Mouse (Mus musculus) midbrain, postnatal 0 days (tissue): Measurements from ENCODE around the gene Tmc6. TPM values are rescaled to one million over a fixed set of nuclear protein-coding genes. Genes with fewer than 3 reads are reported as not detected.

ENCODE experiments used
- ATAC-seq: fragments of 200-750 bp; cut with Nextera tagmentation; 2 replicates; pipeline ENCODE4 v1.8.0; 2017; ENCODE audit warnings: moderate number of reproducible peaks, mild to moderate bottlenecking, moderate TSS enrichment, moderate library complexity; ENCODE audit not compliant: low FRiP score
- DNase-seq: peaks from one replicate; pipeline ENCODE4 v3.0.0-alpha.2; 2015; ENCODE audit warnings: low spot score
- H3K27ac ChIP-seq: fragments of 300-500 bp; sonication (generic); 2 replicates; pipeline ENCODE4 v1.5.1; 2014; ENCODE audit warnings: low read depth, mild to moderate bottlenecking, low read length, mixed read lengths
- H3K27me3 ChIP-seq: fragments of 300-500 bp; sonication (generic); 2 replicates; pipeline ENCODE4 v1.6.1; 2014; ENCODE audit warnings: low read length, control low read depth, mixed read lengths; ENCODE audit not compliant: insufficient read depth
- H3K36me3 ChIP-seq: fragments of 300-500 bp; sonication (generic); 2 replicates; pipeline ENCODE4 v1.6.1; 2014; ENCODE audit warnings: low read length, control low read depth, mixed read lengths; ENCODE audit not compliant: insufficient read depth
- H3K4me1 ChIP-seq: fragments of 300-500 bp; sonication (generic); 2 replicates; pipeline ENCODE4 v1.6.1; 2014; ENCODE audit warnings: mild to moderate bottlenecking, control low read depth, antibody characterized with exemption, low read length, mixed read lengths; ENCODE audit not compliant: insufficient read depth
- H3K4me2 ChIP-seq: fragments of 300-500 bp; sonication (generic); 2 replicates; pipeline ENCODE4 v1.6.1; 2014; ENCODE audit warnings: low read depth, mild to moderate bottlenecking, low read length, mixed read lengths; ENCODE audit not compliant: poor library complexity, severe bottlenecking
- H3K4me3 ChIP-seq: fragments of 300-500 bp; sonication (generic); 2 replicates; pipeline ENCODE4 v1.5.1; 2014; ENCODE audit warnings: low read depth, mild to moderate bottlenecking, low read length, moderate library complexity
- H3K9ac ChIP-seq: fragments of 300-500 bp; sonication (generic); replicated peaks from 2 replicates; pipeline ENCODE4 v1.6.1; 2014; ENCODE audit warnings: mild to moderate bottlenecking, low read length, moderate library complexity, mixed read lengths; ENCODE audit not compliant: poor library complexity, severe bottlenecking
- H3K9me3 ChIP-seq: fragments of 300-500 bp; sonication (generic); 2 replicates; pipeline ENCODE4 v1.6.1; 2016; ENCODE audit warnings: low read length, control low read depth
- CTCF ChIP-seq: IDR thresholded peaks from 2 replicates; pipeline ENCODE4 v1.5.1; 2016; ENCODE audit warnings: antibody characterized with exemption, mild to moderate bottlenecking
- WGBS: fragments of 180-500 bp; shearing (Covaris S2); extraction: QIAGEN DNeasy Blood & Tissue Kit; methylation state at CpG from one replicate; pipeline ENCODE4 v1.1.7; 2014; 5-methylcytosine and 5-hydroxymethylcytosine counted together
- polyA plus RNA-seq: library from polyadenylated mRNA; unstranded; fragments of >200 nt; fragmentation: Nextera tagmentation; extraction: Ambion mirVana; gene quantifications from 2 replicates; pipeline ENCODE4 v1.2.1, GENCODE M21; 2015
- total RNA-seq: library from RNA; depleted of rRNA; stranded (reverse); fragments of >200 nt; gene quantifications from 2 replicates; pipeline ENCODE4 v1.2.3, GENCODE M21; 2014

The Tmc6 gene
- total and polyA plus RNA-seq, 2 experiments from 2014 or later = 2.2 to 3.9 TPM

- no peaks in the 10 kb centered on the region for H3K9me3 ChIP-seq
- H3K36me3 ChIP-seq = no peaks in the 10 kb centered on the region
- H3K27ac ChIP-seq = no peak overlapping the region
- no peak overlapping the region for H3K4me2 ChIP-seq
- H3K4me1 ChIP-seq = 0 out of 2 replicates have a peak, but pooled peaks cover 4% of the 10 kb centered on the region
- DNase-seq (no peak), ATAC-seq (no peak)
- H3K9ac ChIP-seq = no peak overlapping the region
- TF ChIP-seq CTCF = no peak
- 70% methylated on average over 3 of the region's 3 CpGs for WGBS
- H3K4me3 ChIP-seq = no peak overlapping the region
- H3K27me3 ChIP-seq = no peaks in the 10 kb centered on the region
Measured at GRCm38 (mm10) chr11:117827386-117827785, 45.4 kb upstream of the Tmc6 start.

- 75% methylated on average over 8 of the region's 8 CpGs for WGBS
- Histone ChIP-seq H3K9me3 (no peaks in the 10 kb centered on the region), H3K4me2 (no peak overlapping the region), H3K9ac (no peak overlapping the region), H3K36me3 (no peaks in the 10 kb centered on the region), H3K4me1 (0 out of 2 replicates have a peak, but pooled peaks cover 4% of the 10 kb centered on the region), H3K27ac (no peak overlapping the region), H3K4me3 (no peak overlapping the region), H3K27me3 (no peaks in the 10 kb centered on the region)
- no peak for ATAC-seq
- no peak for DNase-seq
- TF ChIP-seq CTCF = no peak
Measured at GRCm38 (mm10) chr11:117826916-117827315, 44.9 kb upstream of the Tmc6 start.

GRCm38 (mm10) chr11:117826164-117826563 is 44.2 kb upstream of the Tmc6 start:
- DNase-seq (no peak), ATAC-seq (no peak)
- Histone ChIP-seq H3K9me3 (no peaks in the 10 kb centered on the region), H3K4me3 (peak overlapping the region; percentile 38), H3K27ac (peak overlapping the region; percentile 14; the same call in 1 of the 2 replicates), H3K36me3 (no peaks in the 10 kb centered on the region), H3K4me2 (peak overlapping the region; percentile 91), H3K4me1 (0 out of 2 replicates have a peak, but pooled peaks cover 4% of the 10 kb centered on the region), H3K27me3 (no peaks in the 10 kb centered on the region), H3K9ac (peak overlapping the region; percentile 37; the same call in 1 of the 2 replicates)
- WGBS = 5% methylated on average over 5 of the region's 5 CpGs
- TF ChIP-seq CTCF = no peak

GRCm38 (mm10) chr11:117825333-117826101 is 43.5 kb upstream of the Tmc6 start, which contains the start of the genes Afmid and Tk1:
Gene Afmid (plus strand): TSS chr11:117825924.
Gene Tk1 (minus strand): TSS chr11:117826092.
- under 1% methylated on average over 34 of the region's 34 CpGs for WGBS
- 0 out of 2 replicates have a peak, but pooled peaks cover 4% of the 10 kb centered on the region for H3K4me1 ChIP-seq
- no peaks in the 10 kb centered on the region for H3K9me3 ChIP-seq
- H3K36me3 ChIP-seq = no peaks in the 10 kb centered on the region
- peak; percentile 82 for DNase-seq
- H3K27me3 ChIP-seq = no peaks in the 10 kb centered on the region
- ATAC-seq = peak; percentile 39; the same call in 1 of the 2 replicates
- H3K27ac ChIP-seq = peak within 1 kb of the TSS; percentile 14; the same call in 1 of the 2 replicates
- peak within 1 kb of the TSS; percentile 37; the same call in 1 of the 2 replicates for H3K9ac ChIP-seq
- H3K4me3 ChIP-seq = peak within 1 kb of the TSS; percentile 38
- TF ChIP-seq CTCF = no peak
- H3K4me2 ChIP-seq = peak within 1 kb of the TSS; percentile 91

GRCm38 (mm10) chr11:117824060-117824969 is 42.3 kb upstream of the Tmc6 start:
- ATAC-seq = peak; percentile 79
- Histone ChIP-seq H3K27ac (no peak overlapping the region), H3K9ac (no peak overlapping the region), H3K36me3 (no peaks in the 10 kb centered on the region), H3K4me3 (no peak overlapping the region), H3K4me2 (peak overlapping the region; percentile 13; the same call in 1 of the 2 replicates), H3K9me3 (no peaks in the 10 kb centered on the region), H3K27me3 (no peaks in the 10 kb centered on the region), H3K4me1 (0 out of 2 replicates have a peak, but pooled peaks cover 4% of the 10 kb centered on the region)
- TF ChIP-seq CTCF = peak; percentile 95
- peak; percentile 84 for DNase-seq
- 20% methylated on average over 23 of the region's 23 CpGs for WGBS
